Mouse (Mus musculus) heart, postnatal 0 days (tissue): ENCODE measurements around the gene Atxn7l3. TPM values are rescaled to one million over a fixed set of nuclear protein-coding genes. Genes with fewer than 3 reads are reported as not detected.

Experiments
- ATAC-seq: fragments of 200-750 bp; cut with Nextera tagmentation; 2 replicates; pipeline ENCODE4 v1.8.0; 2017; ENCODE audit warnings: low read depth, moderate number of reproducible peaks, moderate library complexity; ENCODE audit not compliant: insufficient read depth
- DNase-seq: peaks from one replicate; pipeline ENCODE4 v3.0.0-alpha.2; 2016; ENCODE audit warnings: low spot score
- H3K27ac ChIP-seq: fragments of 300-500 bp; sonication (generic); 2 replicates; pipeline ENCODE4 v1.5.1; 2014; ENCODE audit warnings: low read depth, mild to moderate bottlenecking
- H3K27me3 ChIP-seq: fragments of 300-500 bp; sonication (generic); 2 replicates; pipeline ENCODE4 v1.6.1; 2014; ENCODE audit warnings: low read length, mixed read lengths; ENCODE audit not compliant: control insufficient read depth, insufficient read depth
- H3K36me3 ChIP-seq: fragments of 300-500 bp; sonication (generic); replicated peaks from 2 replicates; pipeline ENCODE4 v1.6.1; 2014; ENCODE audit warnings: low read length, mixed read lengths; ENCODE audit not compliant: control insufficient read depth, insufficient read depth
- H3K4me1 ChIP-seq: fragments of 300-500 bp; sonication (generic); 2 replicates; pipeline ENCODE4 v1.6.1; 2014; ENCODE audit warnings: antibody characterized with exemption; ENCODE audit not compliant: control insufficient read depth, insufficient read depth
- H3K4me2 ChIP-seq: fragments of 300-500 bp; sonication (generic); 2 replicates; pipeline ENCODE4 v1.6.1; 2014; ENCODE audit warnings: low read depth, mild to moderate bottlenecking, low read length, moderate library complexity
- H3K4me3 ChIP-seq: fragments of 300-500 bp; sonication (generic); 2 replicates; pipeline ENCODE4 v1.5.1; 2014; ENCODE audit warnings: low read depth, low read length
- H3K9ac ChIP-seq: fragments of 300-500 bp; sonication (generic); replicated peaks from 2 replicates; pipeline ENCODE4 v1.6.1; 2014; ENCODE audit warnings: low read depth, low read length, mixed read lengths
- H3K9me3 ChIP-seq: fragments of 300-500 bp; sonication (generic); replicated peaks from 2 replicates; pipeline ENCODE4 v1.6.1; 2016; ENCODE audit warnings: low read length; ENCODE audit not compliant: control insufficient read depth
- CTCF ChIP-seq: IDR thresholded peaks from 2 replicates; pipeline ENCODE4 v1.5.1; 2016; ENCODE audit warnings: antibody characterized with exemption, control low read depth, low read depth
- EP300 ChIP-seq: IDR thresholded peaks from 2 replicates; pipeline ENCODE4 v1.6.1; 2016; ENCODE audit warnings: antibody characterized with exemption, low read depth
- WGBS: fragments of 180-500 bp; shearing (Covaris S2); extraction: QIAGEN DNeasy Blood & Tissue Kit; methylation state at CpG from one replicate; pipeline ENCODE4 v1.1.7; 2014; 5-methylcytosine and 5-hydroxymethylcytosine counted together
- polyA plus RNA-seq: library from polyadenylated mRNA; unstranded; fragments of >200 nt; fragmentation: Nextera tagmentation; extraction: Ambion mirVana; gene quantifications from 2 replicates; pipeline ENCODE4 v1.2.1, GENCODE M21; 2015
- total RNA-seq: library from RNA; depleted of rRNA; stranded (reverse); fragments of >200 nt; gene quantifications from 2 replicates; pipeline ENCODE4 v1.2.3, GENCODE M21; 2014; ENCODE audit warnings: low replicate concordance; rRNA removed

Atxn7l3 gene
- total RNA-seq (32.5 and 36.2 TPM in 2 replicates), polyA plus RNA-seq (5.2 and 5.4 TPM in 2 replicates)

DNA sequence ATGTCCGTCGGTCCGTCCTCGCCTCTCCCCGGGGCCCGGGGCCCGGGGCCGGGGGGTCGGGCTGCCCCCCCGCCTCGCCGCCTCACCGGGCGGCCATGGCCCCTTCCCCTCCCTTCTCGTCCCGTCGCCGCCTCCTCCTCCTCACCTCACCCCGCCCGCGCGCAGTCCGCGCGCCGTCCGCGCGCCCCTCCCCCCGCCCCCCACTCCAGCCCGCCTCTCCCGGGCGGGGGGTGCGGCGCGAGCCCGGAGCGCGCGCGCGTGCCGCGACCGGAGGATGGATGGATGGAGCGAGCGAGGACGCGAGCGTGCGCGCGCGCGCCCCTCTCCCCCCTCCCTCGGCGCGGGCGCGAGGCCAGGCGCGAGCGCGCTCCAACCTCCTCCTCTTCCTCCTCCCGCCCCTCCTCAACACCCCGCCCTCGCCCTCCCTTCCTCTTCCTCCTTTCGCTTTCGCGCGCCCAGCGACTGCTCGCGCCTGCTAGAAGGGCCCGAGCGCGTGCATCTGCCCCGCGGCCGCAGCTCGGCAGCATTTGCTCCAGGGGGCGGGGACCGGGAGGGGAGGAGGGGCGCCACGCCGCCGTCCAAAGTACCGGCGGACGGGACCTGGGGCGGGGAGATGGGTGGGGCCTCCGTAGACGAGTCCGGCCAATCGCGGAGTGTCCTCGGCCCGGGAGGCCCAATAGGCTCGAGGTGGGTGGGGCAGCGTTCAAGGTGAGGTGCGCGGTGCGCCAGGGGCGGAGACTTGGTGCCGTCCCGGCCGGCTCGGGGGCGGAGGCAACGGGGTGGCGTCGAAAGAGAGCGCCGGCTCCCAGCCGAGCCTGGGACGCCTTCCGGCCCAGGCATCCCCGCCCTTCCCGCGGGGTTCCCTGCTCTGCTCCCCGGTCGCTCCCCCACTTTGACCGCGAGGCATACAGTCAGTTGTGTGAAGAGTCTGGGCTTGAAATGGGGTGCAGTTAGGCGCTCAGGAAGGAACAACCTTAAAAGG lies at the start of gene Atxn7l3:
TSS of gene Atxn7l3 (minus strand) at position 141 of the 982 bp plus-strand sequence.
- Histone ChIP-seq H3K27me3 (no peaks in the 10 kb centered on the region), H3K4me2 (peak within 1 kb of the TSS; percentile 78), H3K4me1 (peaks cover 11% of the 10 kb centered on the region), H3K36me3 (peaks cover 25% of the 10 kb centered on the region), H3K9me3 (no peaks in the 10 kb centered on the region), H3K9ac (peak within 1 kb of the TSS; percentile 91), H3K4me3 (peak within 1 kb of the TSS; percentile 95), H3K27ac (peak within 1 kb of the TSS; percentile 98)
- ATAC-seq (peak; percentile 94), DNase-seq (peak; percentile 99)
- under 1% methylated on average over 55 of the region's 125 CpGs for WGBS
- peak; percentile 14; the same call in 1 of the 2 replicates for TF ChIP-seq EP300
- TF ChIP-seq CTCF, result no peak

DNA sequence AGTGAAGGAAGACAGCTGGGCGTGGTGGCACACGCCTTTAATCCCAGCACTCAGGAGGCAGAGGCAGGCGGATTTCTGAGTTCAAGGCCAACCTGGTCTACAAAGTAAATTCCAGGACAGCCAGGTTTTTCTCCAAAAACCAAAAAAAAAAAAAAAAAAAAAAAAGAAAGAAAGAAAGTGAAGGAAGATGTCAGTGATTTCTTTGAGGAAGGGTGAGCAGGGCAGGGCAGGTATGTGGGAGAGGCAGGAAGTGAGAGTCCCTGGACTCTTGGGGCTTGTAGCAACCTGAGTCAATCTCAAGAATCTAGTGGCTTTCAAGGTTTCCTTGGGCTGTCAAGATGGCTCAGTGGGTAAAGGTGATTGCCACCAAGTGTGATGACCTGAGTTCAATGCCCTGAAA lies 48.0 kb upstream of the Atxn7l3 start:
- no peak overlapping the region for H3K9ac ChIP-seq
- TF ChIP-seq CTCF (no peak), EP300 (no peak)
- ATAC-seq, result no peak
- DNase-seq, result no peak
- H3K36me3 ChIP-seq, result no peaks in the 10 kb centered on the region
- H3K4me3 ChIP-seq, result no peak overlapping the region
- H3K27me3 ChIP-seq, result no peaks in the 10 kb centered on the region
- 86% methylated on average over 3 of the region's 3 CpGs for WGBS
- H3K27ac ChIP-seq, result no peak overlapping the region
- H3K4me2 ChIP-seq, result no peak overlapping the region
- no peaks in the 10 kb centered on the region for H3K9me3 ChIP-seq
- H3K4me1 ChIP-seq, result no peaks in the 10 kb centered on the region

GRCm38 (mm10) chr11:102342742-102343141 lies 46.3 kb upstream of the Atxn7l3 start:
- 73% methylated on average over 12 of the region's 12 CpGs for WGBS
- Histone ChIP-seq H3K9ac (no peak overlapping the region), H3K4me3 (no peak overlapping the region), H3K27me3 (no peaks in the 10 kb centered on the region), H3K36me3 (no peaks in the 10 kb centered on the region), H3K4me1 (peaks cover 11% of the 10 kb centered on the region; the same call in 1 of the 2 replicates), H3K4me2 (no peak overlapping the region), H3K9me3 (no peaks in the 10 kb centered on the region), H3K27ac (no peak overlapping the region)
- no peak for DNase-seq
- TF ChIP-seq CTCF (no peak), EP300 (no peak)
- no peak for ATAC-seq

- Histone ChIP-seq H3K27ac (no peak overlapping the region), H3K9ac (no peak overlapping the region), H3K4me3 (no peak overlapping the region), H3K4me2 (no peak overlapping the region), H3K9me3 (no peaks in the 10 kb centered on the region), H3K27me3 (no peaks in the 10 kb centered on the region), H3K4me1 (peaks cover 13% of the 10 kb centered on the region; the same call in 1 of the 2 replicates), H3K36me3 (no peaks in the 10 kb centered on the region)
- 89% methylated on average over 4 of the region's 4 CpGs for WGBS
- no peak for TF ChIP-seq CTCF
- TF ChIP-seq EP300, result no peak
- ATAC-seq, result no peak
- DNase-seq, result no peak
Measured at GRCm38 (mm10) chr11:102341101-102341500, 44.7 kb upstream of the Atxn7l3 start.

GRCm38 (mm10) chr11:102339624-102340023 lies 43.2 kb upstream of the Atxn7l3 start:
- H3K27ac ChIP-seq, result no peak overlapping the region
- H3K4me3 ChIP-seq, result no peak overlapping the region
- DNase-seq (no peak), ATAC-seq (no peak)
- H3K27me3 ChIP-seq, result no peaks in the 10 kb centered on the region
- H3K9ac ChIP-seq, result no peak overlapping the region
- peaks cover 22% of the 10 kb centered on the region; the same call in 1 of the 2 replicates for H3K4me1 ChIP-seq
- H3K9me3 ChIP-seq, result no peaks in the 10 kb centered on the region
- WGBS, result 57% methylated on average over 4 of the region's 4 CpGs
- no peak overlapping the region for H3K4me2 ChIP-seq
- no peaks in the 10 kb centered on the region for H3K36me3 ChIP-seq
- TF ChIP-seq CTCF (no peak), EP300 (no peak)
